Mouse (Mus musculus): Measurements from ENCODE around the gene Tmem202.

DNA sequence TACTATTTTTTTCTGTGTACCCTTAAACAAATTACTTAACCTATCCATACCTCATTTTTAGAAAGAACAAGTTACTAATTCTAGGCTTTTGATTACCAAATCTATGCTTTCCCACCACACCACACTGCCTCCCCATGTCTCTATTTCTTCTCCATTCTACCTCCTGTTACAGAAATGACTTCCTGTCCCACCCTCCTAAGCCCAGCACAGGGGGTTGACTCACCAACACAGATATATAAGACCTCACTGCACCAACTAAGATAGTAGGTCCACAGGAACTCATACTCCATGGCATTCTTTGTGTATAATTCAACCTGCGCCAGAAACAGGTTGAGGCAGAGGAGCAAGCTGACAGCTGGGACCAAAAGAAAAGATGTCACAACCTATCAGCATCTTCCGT lies 20.3 kb downstream of the Tmem202 start:
- no peak for TF ChIP-seq MAX (IDR thresholded peaks at IDR 0.05)
- TF ChIP-seq USF1 (IDR thresholded peaks at IDR 0.05; ENCODE audit: low read depth): no peak
- no peak for TF ChIP-seq CTCF (IDR thresholded peaks at IDR 0.05; ENCODE audit: control insufficient read depth, insufficient read depth, insufficient read length)
- no peak for TF ChIP-seq MYOD1 (IDR thresholded peaks at IDR 0.05; ENCODE audit: control insufficient read depth, insufficient read length, low read depth)
- no peak for TF ChIP-seq CEBPB (IDR thresholded peaks at IDR 0.05; ENCODE audit: low read depth)
